Mouse (Mus musculus): Measurements from ENCODE around the gene Pias1.

DNA sequence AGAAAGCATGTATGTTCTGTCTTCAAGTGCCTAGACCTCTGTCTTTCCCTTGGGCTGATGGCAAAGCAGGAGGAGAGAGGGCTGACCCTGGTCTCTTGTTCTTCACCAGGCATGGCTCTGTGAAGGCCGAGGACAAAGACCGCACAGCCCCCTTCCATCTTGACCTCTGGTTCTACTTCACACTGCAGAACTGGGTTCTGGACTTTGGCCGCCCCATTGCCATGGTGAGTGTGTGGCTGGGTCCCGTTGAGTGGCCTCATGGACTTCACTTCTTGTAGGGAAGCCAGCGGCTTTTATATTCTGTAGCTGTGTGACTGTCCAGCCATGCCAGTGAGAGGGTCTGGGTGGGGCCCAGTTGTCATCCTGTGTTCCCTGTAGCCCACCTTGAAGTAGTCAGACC is 143.3 kb downstream of the Pias1 start:
- no peak for TF ChIP-seq CTCF (IDR thresholded peaks at IDR 0.05; ENCODE audit: insufficient read depth, low read depth, low read length)
- no peak for TF ChIP-seq POLR2A (IDR thresholded peaks at IDR 0.05; ENCODE audit: insufficient read depth, low read depth, low read length)
